Mouse (Mus musculus): ENCODE measurements at regions not wholly inside any gene's neighbourhood (a gene's known extent, or its start where the extent isn't known, plus 50 kb on each side); places are given as distances from the start of the nearest gene placed in this dataset.

DNA sequence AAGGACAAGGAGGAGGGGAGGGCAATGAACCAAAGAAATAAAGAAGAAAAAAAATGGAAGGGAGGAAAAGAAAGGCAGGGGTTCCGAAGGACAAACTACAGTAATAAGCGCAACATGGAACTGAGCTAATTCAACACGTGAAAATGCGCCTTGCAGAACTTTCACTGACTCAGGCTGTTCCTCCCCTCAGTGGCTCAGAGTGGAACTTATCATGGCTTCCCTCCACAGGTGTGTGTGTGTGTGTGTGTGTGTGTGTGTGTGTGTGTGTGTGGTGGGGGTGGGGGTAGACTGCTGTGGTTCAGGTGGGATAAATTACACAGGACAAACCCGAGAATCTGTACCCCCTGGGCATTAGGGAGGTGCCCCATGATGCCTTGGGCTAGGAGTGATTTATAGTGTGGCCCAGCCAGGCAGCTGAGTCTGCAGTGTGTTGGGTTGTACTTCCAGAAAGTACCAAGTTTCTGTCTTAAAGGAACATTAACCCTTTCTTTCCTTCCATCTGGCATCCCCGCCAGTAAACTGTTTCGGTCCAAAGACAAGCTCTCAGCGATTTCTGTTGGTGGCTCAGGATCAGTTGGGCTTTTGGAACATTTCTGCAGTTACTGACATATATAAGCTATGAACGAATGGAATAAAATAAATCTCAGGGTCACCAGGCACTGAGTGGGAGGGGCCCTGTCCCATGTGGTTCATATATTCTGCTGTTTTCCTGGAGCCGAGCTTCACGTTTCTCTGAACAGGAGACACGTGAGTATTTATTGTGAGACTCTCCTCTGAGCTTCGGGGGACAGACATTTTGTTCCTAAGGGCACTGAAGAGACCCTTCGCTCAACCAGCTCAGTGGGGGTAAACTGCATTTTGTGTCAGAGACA, 71.1 kb upstream of the Lnx1 start:
- ATAC-seq (ENCODE audit: insufficient number of reproducible peaks, low FRiP score) = no peak
- no peaks in the 10 kb centered on the region for H3K36me3 ChIP-seq
- peaks cover 19% of the 10 kb centered on the region for H3K4me1 ChIP-seq (replicated peaks)
- 86% methylated on average over 14 of the region's 14 CpGs for WGBS
- H3K27ac ChIP-seq (ENCODE audit: poor library complexity, severe bottlenecking) = no peak overlapping the region
- H3K27me3 ChIP-seq (replicated peaks) = no peaks in the 10 kb centered on the region
- no peak overlapping the region for H3K9ac ChIP-seq
- no peak overlapping the region for H3K4me2 ChIP-seq
- no peak overlapping the region for H3K4me3 ChIP-seq
- peaks cover 4% of the 10 kb centered on the region; the same call in 1 of the 2 replicates for H3K9me3 ChIP-seq (replicated peaks)

DNA sequence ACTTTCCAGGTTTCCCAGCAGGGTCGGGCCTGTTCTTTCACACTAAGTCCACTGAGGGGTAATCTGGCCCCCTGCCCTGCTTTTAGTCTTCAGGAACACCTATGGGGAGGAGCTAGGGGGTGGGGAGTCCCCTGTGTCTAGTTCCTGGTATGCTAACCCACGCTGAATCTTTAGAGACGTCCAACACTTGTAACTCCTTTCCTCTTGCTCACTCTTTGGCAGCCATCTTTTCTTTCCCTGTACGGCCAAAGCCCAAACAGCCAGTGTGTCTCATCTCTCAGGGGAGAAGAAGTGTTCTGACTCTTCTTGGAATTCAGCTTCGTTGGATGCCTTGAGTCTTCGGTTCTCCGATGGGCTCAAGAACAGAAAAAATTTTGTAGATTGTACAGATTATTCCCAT, 68.4 kb upstream of the Lnx1 start:
- Histone ChIP-seq H3K4me1 (replicated peaks) (peaks cover 35% of the 10 kb centered on the region), H3K4me2 (no peak overlapping the region), H3K9ac (no peak overlapping the region), H3K27me3 (replicated peaks) (no peaks in the 10 kb centered on the region), H3K27ac (ENCODE audit: poor library complexity, severe bottlenecking) (no peak overlapping the region), H3K9me3 (replicated peaks) (peaks cover 4% of the 10 kb centered on the region; the same call in 1 of the 2 replicates), H3K36me3 (no peaks in the 10 kb centered on the region), H3K4me3 (no peak overlapping the region)
- ATAC-seq (ENCODE audit: insufficient number of reproducible peaks, low FRiP score) = no peak
- WGBS = 76% methylated on average over 7 of the region's 7 CpGs

DNA sequence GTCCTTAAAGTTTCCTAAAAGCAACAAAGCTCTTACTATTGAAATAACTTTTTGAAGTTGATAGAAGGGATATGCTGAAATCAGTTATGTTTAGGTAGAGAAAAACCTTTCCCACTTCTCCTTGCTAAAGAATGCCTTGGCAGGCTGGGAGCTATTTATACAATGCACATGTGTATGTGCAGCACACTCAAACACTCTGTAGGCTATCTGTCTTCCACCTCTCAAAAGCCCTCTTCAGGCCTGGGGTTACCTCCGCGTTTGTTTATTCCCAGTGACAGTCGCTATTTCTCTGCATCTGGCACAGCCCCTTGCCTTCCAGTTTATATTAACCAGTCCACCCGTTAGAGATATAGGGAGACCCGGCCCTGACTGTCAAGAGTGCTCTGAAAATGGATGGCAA, 66.3 kb upstream of the Lnx1 start:
- H3K4me2 ChIP-seq = no peak overlapping the region
- peaks cover 4% of the 10 kb centered on the region; the same call in 1 of the 2 replicates for H3K9me3 ChIP-seq (replicated peaks)
- H3K27me3 ChIP-seq (replicated peaks) = no peaks in the 10 kb centered on the region
- no peak overlapping the region for H3K9ac ChIP-seq
- 14% methylated on average over 5 of the region's 5 CpGs for WGBS
- no peak overlapping the region for H3K4me3 ChIP-seq
- no peak for ATAC-seq (ENCODE audit: insufficient number of reproducible peaks, low FRiP score)
- no peaks in the 10 kb centered on the region for H3K36me3 ChIP-seq
- H3K27ac ChIP-seq (ENCODE audit: poor library complexity, severe bottlenecking) = no peak overlapping the region
- H3K4me1 ChIP-seq (replicated peaks) = peaks cover 49% of the 10 kb centered on the region

DNA sequence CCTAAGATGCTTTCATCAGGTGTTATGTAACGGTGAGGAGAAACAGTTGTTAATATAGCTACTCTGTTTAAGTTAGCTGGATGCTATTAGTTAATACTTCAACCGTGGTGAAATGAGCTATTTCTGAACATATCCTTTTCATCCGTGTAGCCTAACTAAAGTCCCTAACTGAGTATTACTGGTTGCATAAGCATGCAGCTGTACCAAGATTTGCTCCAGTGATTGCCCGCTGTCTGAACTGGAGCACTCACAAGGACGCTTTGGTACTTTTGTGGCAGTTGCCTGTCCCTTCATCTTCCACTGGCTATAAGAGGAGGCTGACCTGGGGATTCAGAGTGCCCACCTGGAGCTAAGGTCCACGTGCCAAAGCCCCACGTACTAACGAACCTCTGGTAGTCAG, 65.3 kb upstream of the Lnx1 start:
- Histone ChIP-seq H3K9ac (no peak overlapping the region), H3K4me2 (no peak overlapping the region), H3K36me3 (no peaks in the 10 kb centered on the region), H3K4me1 (replicated peaks) (peaks cover 49% of the 10 kb centered on the region), H3K9me3 (replicated peaks) (peaks cover 4% of the 10 kb centered on the region; the same call in 1 of the 2 replicates), H3K4me3 (no peak overlapping the region), H3K27ac (ENCODE audit: poor library complexity, severe bottlenecking) (no peak overlapping the region; the same call in 1 of the 2 replicates), H3K27me3 (replicated peaks) (no peaks in the 10 kb centered on the region)
- no peak for ATAC-seq (ENCODE audit: insufficient number of reproducible peaks, low FRiP score)
- 66% methylated on average over 8 of the region's 8 CpGs for WGBS

DNA sequence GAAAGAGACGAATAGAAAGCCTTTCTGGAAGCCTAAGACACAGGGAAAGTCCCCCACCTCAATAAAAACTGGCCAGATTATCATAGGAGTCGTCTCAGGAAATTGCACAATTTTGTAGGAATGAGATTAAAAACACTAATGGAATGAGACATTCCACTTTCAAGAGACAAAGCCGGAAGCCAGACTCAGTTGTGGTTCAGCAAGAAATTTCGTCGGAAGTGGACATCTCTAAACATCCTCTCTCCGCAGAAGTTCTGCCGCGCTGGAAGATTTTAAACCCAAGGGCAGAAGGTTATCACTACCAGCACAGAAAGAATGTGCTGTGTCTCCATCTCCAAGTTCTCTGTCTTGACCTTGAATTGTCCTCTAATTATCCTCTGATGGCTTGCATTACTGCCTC, 63.5 kb upstream of the Lnx1 start:
- Histone ChIP-seq H3K4me3 (no peak overlapping the region), H3K27me3 (replicated peaks) (no peaks in the 10 kb centered on the region), H3K4me2 (no peak overlapping the region), H3K27ac (ENCODE audit: poor library complexity, severe bottlenecking) (no peak overlapping the region), H3K36me3 (no peaks in the 10 kb centered on the region), H3K4me1 (replicated peaks) (peaks cover 49% of the 10 kb centered on the region), H3K9me3 (replicated peaks) (no peaks in the 10 kb centered on the region), H3K9ac (no peak overlapping the region)
- WGBS = 39% methylated on average over 8 of the region's 8 CpGs
- ATAC-seq (ENCODE audit: insufficient number of reproducible peaks, low FRiP score) = no peak

DNA sequence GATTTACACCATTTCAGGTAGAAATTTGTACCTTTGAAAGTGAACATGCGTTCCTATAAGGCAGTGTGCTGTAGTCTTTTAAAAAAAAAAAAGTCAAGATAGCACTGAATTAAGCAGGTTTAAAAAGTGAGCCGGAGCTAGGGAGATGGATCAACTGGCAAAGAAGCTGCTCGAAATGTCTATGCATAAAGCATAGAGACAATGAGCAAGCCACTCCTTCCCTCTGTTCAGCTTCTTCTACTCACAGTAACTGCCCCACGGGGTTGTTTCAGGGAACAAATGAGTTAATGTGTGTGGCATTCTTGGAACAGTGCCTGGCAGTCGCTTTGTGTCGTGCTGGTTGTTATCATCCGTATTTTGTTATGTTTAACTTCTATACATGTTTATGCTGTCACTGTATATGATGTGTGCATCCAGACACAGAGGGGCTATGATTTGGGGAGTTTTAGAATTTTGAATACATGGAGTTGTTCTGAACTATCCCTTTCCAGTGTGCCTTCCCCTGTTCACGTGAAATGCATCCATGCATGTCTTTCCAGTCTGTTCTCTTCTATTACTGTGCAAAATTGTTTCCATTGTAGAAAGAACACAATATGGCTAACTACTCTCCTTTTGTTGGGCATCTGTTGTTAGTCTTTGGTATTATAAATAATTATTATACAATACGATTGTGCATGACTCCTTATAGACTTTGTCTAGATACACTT, 62.5 kb upstream of the Lnx1 start:
- Histone ChIP-seq H3K9ac (no peak overlapping the region), H3K4me1 (replicated peaks) (peaks cover 49% of the 10 kb centered on the region), H3K4me2 (no peak overlapping the region), H3K4me3 (no peak overlapping the region), H3K27me3 (replicated peaks) (no peaks in the 10 kb centered on the region), H3K9me3 (replicated peaks) (no peaks in the 10 kb centered on the region), H3K27ac (ENCODE audit: poor library complexity, severe bottlenecking) (no peak overlapping the region), H3K36me3 (no peaks in the 10 kb centered on the region)
- 41% methylated on average over 9 of the region's 9 CpGs for WGBS
- ATAC-seq (ENCODE audit: insufficient number of reproducible peaks, low FRiP score) = no peak

DNA sequence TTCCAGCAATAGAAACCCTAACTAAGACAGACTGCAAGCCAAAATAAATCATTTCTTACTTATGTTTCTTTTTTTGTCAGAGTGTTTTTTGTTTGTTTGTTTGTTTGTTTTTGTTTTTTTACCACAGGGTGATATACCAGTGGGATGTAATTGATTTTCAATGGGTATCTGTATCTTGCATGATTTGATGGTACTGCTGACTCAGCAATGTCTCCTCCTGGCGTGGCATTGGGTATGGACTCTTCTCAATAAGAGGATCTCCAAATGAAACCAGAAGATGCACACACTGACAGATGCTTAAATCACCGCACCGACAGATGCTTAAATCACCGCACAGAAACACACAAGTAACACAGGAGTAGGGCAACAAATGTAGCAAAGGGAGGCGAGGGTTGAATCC, 54.8 kb upstream of the Lnx1 start:
- WGBS = 91% methylated on average over 5 of the region's 5 CpGs
- no peaks in the 10 kb centered on the region for H3K4me1 ChIP-seq (replicated peaks)
- H3K9me3 ChIP-seq (replicated peaks) = no peaks in the 10 kb centered on the region
- H3K9ac ChIP-seq = no peak overlapping the region
- H3K4me2 ChIP-seq = no peak overlapping the region
- H3K36me3 ChIP-seq = no peaks in the 10 kb centered on the region
- ATAC-seq (ENCODE audit: insufficient number of reproducible peaks, low FRiP score) = no peak
- H3K27me3 ChIP-seq (replicated peaks) = no peaks in the 10 kb centered on the region
- no peak overlapping the region for H3K4me3 ChIP-seq
- no peak overlapping the region for H3K27ac ChIP-seq (ENCODE audit: poor library complexity, severe bottlenecking)

DNA sequence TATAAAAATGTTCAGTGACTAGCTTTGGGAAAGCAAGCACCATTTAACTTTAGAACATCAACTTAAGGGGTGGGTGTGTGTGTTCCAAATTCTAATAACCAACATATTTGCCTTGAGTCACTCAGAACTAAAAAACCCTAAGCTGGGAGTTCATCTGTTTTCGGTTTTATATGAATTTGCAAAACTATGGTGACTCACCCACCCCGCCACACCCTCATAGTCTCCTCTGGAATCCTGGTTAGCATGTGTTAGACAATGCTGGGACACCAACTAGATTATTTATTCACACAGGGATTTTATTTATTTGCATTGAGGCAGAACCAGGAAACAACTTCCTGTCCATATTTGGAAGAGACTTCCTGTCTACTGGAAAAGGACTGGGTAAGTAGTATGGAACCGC, 50.2 kb upstream of the Lnx1 start:
- Histone ChIP-seq H3K4me2 (no peak overlapping the region), H3K36me3 (no peaks in the 10 kb centered on the region), H3K27ac (ENCODE audit: poor library complexity, severe bottlenecking) (no peak overlapping the region), H3K9me3 (replicated peaks) (no peaks in the 10 kb centered on the region), H3K4me1 (replicated peaks) (no peaks in the 10 kb centered on the region), H3K27me3 (replicated peaks) (peaks cover 14% of the 10 kb centered on the region; the same call in 1 of the 2 replicates), H3K4me3 (no peak overlapping the region), H3K9ac (no peak overlapping the region)
- 87% methylated on average over 3 of the region's 3 CpGs for whole genome bisulfite sequencing
- ATAC-seq (ENCODE audit: insufficient number of reproducible peaks, low FRiP score) = no peak
